Mouse (Mus musculus) right cerebral cortex, postnatal 14 days (tissue): ENCODE data around the gene Alk.

Experiments
- DNase-seq: peaks from one replicate; pipeline ENCODE4 v3.0.0; 2022

Alk gene

DNA sequence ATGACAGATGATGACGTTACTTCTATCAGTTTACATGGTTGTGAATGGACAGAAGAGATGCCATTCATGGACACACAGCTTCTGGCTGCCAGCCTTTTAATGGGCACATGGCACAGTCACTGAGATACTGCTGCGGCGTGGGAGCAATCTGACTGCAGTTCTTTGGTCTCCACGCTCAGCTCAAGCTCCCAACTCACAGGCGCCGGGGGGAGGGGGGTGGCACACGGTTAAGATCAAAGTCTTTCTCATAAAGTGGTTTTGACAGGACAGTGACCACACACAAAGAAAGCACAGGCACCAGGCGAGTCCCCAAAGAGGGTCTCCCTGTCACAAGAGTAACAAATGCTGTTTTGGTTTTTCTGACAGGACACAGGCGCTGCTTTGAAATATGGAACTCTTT lies 641.7 kb downstream of the Alk start:
- DNase-seq = peak; percentile 19

DNA sequence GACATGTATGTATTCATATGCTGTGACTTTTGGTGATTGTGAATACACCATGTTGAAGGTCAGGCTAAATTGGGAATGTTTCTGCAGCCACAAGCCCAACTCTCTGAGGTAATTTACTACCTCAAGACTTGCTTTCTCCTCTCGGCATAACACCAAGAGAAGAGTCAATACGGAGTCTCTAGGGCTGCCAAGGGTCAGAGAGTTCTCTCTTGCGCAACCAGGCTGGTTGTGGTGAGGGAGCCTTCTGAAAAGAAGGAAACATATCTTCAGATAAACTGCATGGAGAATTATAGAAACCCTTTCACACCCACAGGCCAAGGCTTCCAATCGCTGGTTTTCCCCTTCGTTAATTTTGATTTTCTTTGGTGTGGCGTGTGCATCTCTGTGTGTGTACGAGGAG lies 649.4 kb downstream of the Alk start:
- DNase-seq = no peak

DNA sequence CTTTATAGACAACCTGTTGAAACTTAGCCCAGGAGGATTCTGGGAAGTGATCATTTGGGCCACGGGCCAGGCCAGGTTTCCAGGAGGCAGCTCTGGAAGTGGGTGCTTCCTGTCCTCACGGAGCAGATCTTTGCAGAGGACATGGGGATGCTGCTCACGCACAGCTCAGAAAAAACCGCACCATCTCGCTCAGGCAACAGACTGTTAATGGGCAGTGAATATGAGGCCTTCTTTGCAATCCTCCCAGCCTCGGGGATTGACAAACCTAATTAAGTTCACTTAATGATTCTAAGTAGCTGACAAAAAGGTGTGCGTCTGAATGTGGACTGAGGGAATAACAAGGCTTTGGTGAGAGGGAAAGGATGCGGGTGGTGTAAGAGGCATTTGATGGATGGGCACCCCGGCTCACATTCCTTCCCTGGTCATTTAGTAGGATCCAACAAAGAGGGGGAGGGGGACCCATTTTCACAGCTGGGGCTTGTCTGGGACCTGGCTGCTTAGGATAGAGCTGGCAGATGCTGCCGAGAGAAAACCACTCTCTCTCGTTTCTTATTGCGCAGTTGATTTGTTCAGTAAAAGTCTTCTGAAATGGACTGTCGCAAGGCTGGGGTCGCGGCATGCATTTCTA lies 650.1 kb downstream of the Alk start:
- no peak for DNase-seq

DNA sequence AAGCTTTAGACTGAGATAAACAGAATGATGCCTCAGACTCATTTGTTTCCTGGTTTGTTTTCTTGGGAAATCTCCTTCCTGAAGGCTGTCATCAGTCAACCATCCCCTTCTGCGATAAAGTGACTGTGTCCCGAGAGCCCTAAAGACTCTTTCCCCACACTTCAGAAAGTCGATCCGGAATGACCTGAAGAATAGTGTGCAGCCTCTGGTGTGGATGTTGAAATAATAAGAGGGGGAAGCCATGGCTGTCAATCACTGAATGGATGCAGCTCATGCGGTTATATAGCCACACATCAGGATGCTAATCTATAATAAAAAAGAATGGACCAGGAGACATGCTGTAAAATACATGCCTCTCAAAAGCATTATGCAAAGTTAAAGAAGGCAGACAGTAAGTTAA lies 653.5 kb downstream of the Alk start:
- DNase-seq = no peak

DNA sequence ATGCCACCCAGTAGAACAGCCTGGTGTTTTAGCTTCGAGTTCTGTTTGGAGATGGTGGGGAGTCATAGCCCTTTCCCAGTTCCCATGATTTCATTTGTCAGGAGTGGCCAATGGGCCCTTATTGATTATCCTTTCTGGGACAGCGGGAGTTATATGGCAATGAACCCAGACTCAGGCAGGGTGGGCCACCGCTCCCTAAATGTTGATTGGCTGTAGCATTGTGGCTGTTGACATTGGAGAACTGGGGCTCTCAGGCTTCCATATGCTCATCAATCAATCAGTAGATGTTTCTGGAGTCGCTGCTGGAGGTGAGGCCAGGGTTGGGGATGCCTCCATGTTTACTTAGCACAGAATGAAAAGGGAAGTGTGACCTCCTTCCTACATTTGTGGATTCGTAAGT lies 655.7 kb downstream of the Alk start:
- DNase-seq = no peak

DNA sequence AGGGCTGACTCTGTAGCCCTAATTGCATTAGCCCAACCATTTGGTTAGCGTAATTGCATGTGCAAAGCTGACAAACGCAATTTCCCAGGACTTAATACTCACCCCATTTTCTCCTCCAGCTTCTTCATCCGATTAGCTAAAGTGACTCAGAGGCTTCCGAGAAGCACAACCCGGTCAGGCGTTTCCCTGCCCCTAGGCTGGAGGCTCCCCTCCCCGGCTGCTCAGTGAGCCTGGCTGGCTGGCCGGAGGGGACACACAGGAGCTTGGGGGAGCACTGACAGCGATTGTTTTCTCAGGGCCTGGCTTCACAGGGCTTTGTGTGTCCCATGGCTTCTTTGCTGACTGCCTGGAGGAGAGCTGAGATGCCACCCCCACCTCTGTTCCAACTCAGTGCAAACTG lies 657.0 kb downstream of the Alk start:
- DNase-seq = no peak

DNA sequence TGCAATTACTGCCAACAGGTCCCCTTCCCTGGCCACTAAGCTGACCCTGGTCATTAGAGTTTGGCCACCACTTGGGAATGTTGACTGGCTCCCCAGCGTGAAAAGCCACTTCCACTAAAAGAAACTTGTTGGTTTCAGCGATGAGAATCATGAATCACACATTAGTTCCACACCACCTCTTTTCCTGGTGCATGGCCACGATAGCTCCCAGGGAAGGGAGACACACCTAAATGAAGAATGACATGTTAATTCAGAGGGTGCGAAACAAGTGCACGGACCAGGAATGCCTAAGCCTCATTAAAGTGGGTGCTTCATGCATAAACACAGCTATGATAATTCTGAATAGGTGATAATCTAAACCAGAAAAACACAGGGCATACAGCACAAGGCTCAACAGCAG lies 660.4 kb downstream of the Alk start:
- DNase-seq = no peak

DNA sequence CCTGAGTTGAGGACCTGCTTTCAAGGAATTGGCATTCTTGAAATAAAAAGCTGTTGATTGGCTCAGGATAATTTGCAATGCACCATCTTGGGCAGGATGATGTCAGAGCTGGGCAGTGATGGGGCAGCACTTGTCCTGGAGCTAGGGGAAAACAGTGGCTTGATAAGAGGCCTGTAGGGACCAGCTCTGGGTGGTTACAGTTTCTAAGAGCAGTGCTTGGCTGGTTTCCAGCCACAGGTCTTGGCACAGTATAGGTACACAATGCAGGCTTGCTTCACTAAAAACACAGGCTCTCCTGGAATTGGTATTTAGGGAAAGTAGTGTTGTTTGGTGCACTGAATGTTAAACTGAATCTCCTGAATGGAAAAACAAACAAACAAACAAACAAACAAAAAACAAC lies 662.4 kb downstream of the Alk start:
- DNase-seq = no peak

DNA sequence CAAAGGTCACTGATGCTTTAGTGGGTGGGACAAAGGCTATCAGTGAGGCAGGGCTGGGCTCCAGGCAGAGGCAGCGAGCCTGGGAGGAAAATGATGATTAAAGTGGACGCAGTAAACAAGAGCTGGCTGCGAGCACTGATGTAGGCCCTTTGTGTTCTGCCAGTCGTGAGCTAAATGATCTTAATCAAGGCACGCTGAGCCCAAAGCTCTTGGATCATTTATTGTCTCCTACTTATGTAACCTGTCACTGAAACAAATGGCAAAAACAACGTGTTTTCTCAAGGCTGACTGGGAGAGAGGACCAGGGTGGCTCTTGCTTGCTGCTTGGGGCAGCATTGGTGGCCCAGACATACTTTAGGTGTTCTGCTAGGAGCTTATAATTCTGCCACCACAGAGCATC lies 663.0 kb downstream of the Alk start:
- DNase-seq = no peak

DNA sequence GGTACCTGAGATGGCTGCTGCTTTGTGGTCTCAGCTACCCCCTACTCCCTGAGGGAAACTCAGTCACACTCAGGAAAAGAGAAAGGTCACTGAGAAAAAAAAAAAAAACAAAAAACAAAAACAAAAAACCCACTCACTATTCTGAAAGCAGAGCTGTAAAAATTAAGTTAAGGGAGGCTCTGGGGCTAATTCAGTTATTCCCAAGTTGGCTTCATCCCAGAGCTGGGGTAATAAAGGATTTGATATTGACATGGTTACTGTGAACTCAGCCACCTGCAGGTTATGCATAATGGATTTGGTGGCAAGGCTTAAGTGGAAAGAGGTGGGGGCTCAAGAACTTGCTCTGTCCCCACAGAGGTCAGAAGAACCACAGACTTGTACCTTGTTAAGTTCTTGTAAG lies 667.7 kb downstream of the Alk start:
- DNase-seq = no peak

DNA sequence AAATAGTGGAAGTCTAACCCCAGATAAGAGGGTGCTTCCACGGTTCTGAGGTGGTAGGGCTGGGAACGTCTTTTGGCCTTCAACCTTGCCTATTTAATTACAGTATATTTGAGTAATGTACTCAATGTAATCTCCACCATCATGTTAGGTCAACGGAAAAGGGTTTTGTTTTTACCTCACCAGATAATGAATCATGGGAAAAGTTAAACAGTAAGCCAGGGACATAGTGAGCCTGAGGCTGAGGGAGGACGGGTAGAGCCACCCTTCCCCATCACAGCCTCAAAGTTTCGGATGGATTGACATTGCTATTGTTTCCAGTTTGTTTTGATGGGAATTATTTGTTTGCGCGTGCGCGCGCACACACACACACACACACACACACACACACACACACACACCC lies 668.6 kb downstream of the Alk start:
- DNase-seq = no peak

DNA sequence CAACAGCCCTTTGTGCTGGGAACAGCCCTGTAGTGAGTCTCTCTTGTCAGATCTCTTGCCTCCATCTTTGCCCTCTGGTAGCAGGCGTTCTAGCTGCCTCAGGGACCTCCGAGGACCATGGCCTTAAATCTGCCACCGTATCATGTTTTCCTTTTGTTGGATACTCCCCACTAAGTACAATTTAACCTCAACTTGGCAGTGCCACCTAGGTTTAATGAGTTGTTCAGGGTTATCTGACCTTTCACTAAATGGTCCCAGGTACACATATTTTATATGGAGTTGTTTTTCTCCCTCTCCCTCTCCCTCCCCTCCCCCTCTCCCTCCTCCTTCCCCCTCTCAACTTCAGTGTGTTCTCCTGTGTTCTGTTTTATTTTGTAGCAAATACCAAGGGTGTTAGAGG lies 669.1 kb downstream of the Alk start:
- no peak for DNase-seq

DNA sequence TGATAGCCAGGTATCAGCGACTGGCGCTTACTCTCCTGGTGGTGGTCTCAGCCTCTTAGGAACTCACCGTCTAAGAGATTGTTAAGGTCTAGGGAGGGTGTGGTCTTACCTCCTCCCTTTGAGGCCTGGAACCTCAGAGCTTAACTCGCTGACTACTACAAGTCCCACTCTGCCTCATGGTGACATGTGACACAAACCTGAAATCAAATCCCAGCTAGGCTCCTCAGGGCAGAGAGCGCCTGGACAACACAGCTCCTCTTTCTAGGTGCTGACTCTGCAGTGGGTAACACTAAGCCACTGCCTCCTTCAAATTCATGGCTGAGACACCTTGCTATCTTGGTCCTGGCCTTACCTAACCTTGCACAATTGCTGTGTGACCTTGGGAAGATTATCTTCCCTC lies 689.5 kb downstream of the Alk start:
- DNase-seq = no peak

DNA sequence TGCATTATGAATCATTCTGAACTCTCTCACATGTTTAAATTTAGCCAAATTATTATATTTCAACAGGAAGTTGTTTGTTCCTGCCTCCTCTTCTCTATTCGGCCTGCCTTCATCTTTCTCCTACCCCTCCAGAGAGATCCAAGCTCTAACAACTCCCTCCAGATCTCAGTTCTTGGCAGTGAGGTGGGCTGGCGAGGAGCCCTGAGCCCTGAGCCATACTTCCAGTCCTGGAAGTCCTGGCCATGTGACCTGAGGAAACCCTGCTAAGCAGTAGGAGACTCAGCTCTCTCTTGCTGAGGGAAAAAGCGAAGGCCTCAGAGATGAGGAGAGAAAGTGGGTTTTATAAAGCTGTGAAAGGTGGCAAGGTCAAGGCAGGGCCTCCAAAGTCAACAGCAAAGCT lies 689.9 kb downstream of the Alk start:
- peak; percentile 23 for DNase-seq

DNA sequence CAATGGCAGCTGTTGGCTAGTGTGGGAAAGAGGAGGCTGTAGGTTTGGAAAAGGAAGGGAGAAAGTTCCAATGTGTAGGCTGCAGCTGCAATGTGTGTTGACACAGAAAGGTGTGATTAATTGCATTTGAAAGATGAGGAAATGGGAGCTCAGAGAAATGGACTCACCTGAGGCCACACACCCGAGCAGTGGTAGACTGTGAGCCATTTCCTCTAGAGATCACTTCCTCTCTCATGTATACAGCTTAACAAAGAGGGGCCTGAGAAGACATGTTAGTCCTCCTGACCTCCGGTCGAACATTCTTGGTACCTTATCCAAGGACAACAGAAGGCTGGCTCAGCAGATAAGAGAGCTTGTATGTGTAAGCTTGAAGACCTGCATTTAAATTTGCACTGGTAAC lies 691.2 kb downstream of the Alk start:
- DNase-seq = no peak

DNA sequence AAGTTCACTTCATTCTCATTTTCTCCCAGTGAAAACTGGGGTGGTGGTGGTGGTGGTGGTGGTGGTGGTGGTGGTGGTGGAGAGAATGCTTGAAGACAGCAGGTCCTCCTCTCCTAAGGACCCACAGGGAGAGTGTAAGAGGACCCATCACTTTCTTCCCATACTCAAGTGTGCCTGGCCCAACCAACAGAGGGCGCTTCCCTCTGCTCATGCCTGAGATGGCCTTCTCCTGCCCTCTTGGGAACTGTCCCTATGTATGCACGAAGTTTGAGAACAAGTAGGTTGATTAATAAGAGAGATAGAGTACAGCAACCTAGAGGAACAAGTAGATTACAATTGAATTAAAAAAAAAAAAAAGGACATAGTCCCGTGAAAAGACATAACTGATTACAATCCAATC lies 695.3 kb downstream of the Alk start:
- peak; percentile 15 for DNase-seq

DNA sequence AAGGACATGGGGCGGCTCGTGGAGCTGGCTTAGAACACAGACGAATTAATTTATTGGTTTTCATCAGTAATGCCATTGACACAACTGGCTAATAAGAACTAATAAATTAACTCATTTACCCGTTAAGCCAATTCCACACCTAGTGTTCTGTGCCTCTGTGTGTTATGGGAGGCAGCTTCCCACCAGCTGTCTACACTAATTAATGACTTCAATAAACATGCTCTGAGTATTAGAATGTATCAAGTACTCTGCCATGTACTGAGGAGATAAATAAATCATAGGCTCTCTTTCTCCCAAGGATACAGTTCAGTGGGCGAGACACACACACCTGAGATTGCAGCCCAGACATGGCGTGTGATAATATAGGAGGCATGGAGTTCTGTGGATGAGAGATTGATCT lies 723.1 kb downstream of the Alk start:
- DNase-seq = no peak

DNA sequence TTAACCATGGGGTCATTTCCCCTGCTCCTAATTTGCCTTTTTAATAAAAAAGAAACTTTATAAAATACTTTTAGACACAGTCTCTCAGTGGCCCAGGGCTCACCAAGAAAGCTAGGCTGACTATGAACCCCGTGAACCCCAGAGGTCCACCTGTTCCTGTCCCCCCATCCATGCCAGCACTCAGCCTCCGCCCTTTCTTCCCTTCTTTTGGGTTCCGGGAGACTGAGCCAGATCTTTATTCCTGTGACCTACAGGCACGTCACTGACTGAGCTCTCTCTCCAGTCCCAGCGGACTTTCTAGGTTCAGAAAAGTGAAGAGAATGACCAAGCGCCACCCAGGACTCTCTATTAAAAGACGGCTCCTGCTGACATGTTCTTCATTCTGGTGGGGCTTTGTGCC lies 728.9 kb downstream of the Alk start:
- no peak for DNase-seq

DNA sequence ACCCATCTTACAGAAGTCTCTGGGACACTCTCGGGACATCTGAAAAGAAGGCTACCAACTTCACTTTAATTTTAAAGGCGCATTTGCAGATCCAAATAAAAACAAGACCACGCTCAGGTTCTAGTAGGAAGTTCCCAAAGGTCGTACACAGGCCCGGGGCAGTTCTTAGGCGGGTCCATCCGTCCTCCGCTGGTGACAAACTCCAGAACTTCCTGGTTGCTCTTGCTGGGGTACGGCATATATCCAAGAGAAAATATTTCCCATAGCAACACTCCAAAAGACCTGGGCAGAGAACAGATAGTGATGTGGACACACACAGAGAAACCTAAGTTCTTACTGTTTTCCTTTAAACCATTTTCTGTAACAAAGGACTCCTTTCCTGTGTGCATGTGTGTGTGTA lies 729.6 kb downstream of the Alk start:
- no peak for DNase-seq

DNA sequence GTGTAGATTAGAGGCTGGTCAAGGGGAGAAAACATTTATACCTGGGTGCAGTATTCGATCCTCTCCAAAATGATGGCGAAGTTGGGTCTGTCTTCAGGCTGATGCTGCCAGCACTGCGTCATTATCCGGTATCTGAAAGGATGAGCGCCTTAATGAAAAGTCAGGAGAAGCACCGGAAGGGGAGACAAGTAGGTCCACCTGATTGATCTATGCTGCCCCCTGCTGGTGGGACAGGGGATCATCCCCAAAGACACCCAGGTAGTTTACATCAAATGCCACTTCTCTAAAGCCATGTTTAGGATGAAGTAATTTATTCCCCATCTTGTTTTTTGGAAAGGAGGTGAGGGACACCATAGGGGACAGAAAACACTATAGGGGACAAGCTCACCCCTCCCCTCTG lies 730.4 kb downstream of the Alk start:
- peak; percentile 33 for DNase-seq

DNA sequence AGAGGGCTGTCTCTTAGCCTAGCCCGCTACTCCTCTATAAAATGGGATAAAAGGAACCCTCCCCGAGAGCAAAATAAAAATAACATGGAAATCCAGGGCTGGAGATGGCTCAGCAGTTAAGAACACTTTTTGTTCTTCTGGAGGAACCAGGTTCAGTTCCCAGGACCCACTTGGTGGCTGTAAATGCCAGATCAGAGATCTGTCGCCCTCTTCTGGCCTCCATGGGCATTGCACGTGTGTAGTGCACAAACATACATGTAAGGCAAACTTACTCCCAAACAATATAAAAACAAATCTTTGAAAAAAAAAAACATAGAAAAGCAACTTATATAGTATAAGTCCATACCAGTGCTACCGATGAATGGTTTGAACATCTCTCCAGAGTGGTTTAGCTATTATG lies 731.5 kb downstream of the Alk start:
- DNase-seq = no peak

DNA sequence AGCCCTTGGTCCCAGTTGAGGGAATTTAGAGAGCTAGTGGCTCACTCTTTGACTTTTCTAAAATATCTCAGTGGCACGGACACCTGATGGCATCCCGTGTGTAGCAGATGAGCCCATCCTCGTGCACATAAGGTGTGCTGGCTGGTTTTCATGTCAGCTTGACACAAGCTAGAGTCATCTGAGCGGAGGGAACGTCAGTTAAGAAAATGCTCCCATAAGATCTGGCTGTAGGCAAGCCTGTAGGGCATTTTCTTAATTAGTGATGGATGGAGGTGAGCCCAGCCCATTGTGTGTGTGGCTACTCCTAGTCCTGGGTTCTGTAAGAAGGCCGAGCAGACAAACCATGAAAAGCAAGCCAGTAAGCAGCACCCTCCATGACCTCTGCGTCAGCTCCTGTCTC lies 732.4 kb downstream of the Alk start:
- DNase-seq = no peak

DNA sequence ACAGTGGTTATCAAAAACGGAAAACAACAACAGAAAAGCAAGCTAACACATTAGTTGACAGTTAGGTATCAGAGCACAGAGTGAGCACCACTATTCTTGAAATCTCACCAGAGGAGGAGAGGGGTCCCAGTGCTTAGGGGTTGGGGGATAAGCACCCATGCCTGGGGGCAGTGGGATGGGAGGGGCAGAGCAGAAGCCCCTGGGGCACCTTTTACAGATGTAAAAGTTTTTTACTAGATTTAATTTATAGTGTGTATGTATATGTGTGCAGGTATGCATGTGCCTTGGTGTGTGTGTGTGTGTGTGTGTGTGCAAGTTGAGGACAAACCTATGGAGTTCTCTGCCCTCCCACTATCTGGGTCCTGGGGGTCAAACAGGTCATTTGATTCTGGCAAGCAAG lies 733.8 kb downstream of the Alk start:
- no peak for DNase-seq

DNA sequence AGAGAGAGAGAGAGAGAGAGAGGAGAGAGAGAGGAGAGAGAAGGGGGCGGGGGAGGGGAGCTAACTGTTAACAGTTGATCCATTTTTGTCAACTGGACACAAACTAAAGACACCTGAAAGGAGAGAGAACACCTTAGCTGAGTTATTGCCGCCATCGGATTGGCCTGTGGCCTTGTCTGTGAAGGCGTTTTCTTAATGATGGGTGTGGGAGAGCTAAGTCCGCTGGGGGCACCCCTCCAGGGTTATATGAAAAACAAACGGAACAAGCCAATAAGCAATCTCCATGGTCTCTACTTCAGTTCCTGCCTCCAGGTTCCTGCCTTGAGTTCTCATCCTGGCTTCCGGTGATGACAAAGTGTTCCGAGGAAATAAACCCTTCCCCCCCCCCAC lies 734.2 kb downstream of the Alk start:
- no peak for DNase-seq

DNA sequence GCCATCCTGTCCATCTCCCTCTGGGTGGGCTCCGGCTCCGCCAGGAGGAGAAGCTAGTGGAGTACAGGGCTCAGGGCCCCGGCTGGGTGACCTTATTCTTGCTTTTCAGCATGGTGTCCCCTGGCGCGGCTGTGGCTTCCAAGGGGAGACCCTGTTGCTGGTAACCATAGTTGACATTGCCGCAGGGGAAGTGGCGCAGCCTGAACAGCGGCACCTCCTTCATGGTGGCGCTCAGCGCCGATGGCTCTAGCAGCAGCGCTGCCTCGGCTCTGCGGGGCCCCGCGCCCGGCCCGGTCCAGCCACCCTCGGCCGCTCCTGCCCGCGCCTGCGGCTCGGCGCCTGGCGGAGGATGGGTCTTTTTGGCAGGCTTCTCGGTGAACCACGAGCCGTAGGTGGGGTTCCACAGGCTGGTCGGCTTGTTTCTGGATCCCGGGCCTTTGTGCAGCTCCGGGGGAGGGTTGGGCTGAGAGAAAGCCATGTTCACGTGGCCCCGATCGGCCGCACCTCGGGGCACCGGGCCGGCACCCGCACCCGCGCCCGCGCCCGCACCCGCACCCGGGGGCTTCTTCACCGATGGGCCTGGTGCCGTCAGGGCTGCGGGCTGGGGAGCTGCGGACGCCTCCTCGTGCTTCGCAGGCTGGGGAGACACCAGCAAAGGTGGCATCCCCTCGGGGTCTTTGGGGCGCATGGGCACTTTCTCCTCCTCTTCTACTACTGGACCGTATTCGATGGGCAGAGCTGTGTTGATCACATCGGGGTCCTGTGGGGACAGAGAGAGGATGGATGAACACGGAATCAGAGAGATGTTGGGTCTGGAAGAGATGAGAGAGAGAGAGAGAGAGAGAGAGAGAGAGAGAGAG lies 734.8 kb downstream of the Alk start:
- peak; percentile 26 for DNase-seq
